Mouse (Mus musculus) hindbrain, embryonic 14.5 days (tissue): ENCODE results near the gene Senp1. TPM values are rescaled to one million over a fixed set of nuclear protein-coding genes. Genes with fewer than 3 reads are reported as not detected.
A peak's percentile ranks its signal among the peaks of the same experiment; 100 is the strongest.

Experiments
- ATAC-seq: fragments of 200-750 bp; cut with Nextera tagmentation; 2 replicates; pipeline ENCODE4 v1.8.0; 2017; ENCODE audit warnings: moderate number of reproducible peaks, mild to moderate bottlenecking, moderate TSS enrichment, moderate library complexity; ENCODE audit not compliant: low FRiP score
- DNase-seq: peaks from one replicate; pipeline ENCODE4 v3.0.0-alpha.2; 2015; ENCODE audit warnings: low spot score
- H3K27ac ChIP-seq: fragments of 300-500 bp; sonication (generic); 2 replicates; pipeline ENCODE4 v1.5.1; 2014; ENCODE audit warnings: mild to moderate bottlenecking, moderate library complexity
- H3K27me3 ChIP-seq: fragments of 300-500 bp; sonication (generic); 2 replicates; pipeline ENCODE4 v1.6.1; 2014; ENCODE audit warnings: mild to moderate bottlenecking, low read length, mixed read lengths; ENCODE audit not compliant: control insufficient read depth, insufficient read depth
- H3K36me3 ChIP-seq: fragments of 300-500 bp; sonication (generic); replicated peaks from 2 replicates; pipeline ENCODE4 v1.6.1; 2014; ENCODE audit not compliant: control insufficient read depth, insufficient read depth
- H3K4me1 ChIP-seq: fragments of 300-500 bp; sonication (generic); replicated peaks from 2 replicates; pipeline ENCODE4 v1.6.1; 2014; ENCODE audit warnings: antibody characterized with exemption, low read length, mixed read lengths; ENCODE audit not compliant: control insufficient read depth, insufficient read depth
- H3K4me2 ChIP-seq: fragments of 300-500 bp; sonication (generic); replicated peaks from 2 replicates; pipeline ENCODE4 v1.6.1; 2014; ENCODE audit warnings: mild to moderate bottlenecking, moderate library complexity
- H3K4me3 ChIP-seq: fragments of 300-500 bp; sonication (generic); replicated peaks from 2 replicates; pipeline ENCODE4 v1.5.1; 2014; ENCODE audit warnings: mild to moderate bottlenecking, low read length
- H3K9ac ChIP-seq: fragments of 300-500 bp; sonication (generic); 2 replicates; pipeline ENCODE4 v1.6.1; 2014
- H3K9me3 ChIP-seq: fragments of 300-500 bp; sonication (generic); 2 replicates; pipeline ENCODE4 v1.6.1; 2016; ENCODE audit warnings: low read length; ENCODE audit not compliant: control insufficient read depth
- WGBS: fragments of 180-500 bp; shearing (Covaris S2); extraction: QIAGEN DNeasy Blood & Tissue Kit; methylation state at CpG from one replicate; pipeline ENCODE4 v1.1.7; 2014; 5-methylcytosine and 5-hydroxymethylcytosine counted together
- polyA plus RNA-seq: library from polyadenylated mRNA; unstranded; fragments of >200 nt; fragmentation: Nextera tagmentation; extraction: Ambion mirVana; gene quantifications from 2 replicates; pipeline ENCODE4 v1.2.1, GENCODE M21; 2014

Gene Senp1
- polyA plus RNA-seq, 1 experiment from 2014 or later, result 23.6 TPM

- 70% methylated on average over 3 of the region's 3 CpGs for WGBS
- DNase-seq (no peak), ATAC-seq (no peak)
These were observed 74.5 kb downstream of the Senp1 start for GRCm38 (mm10) chr15:98019047-98019446.

GRCm38 (mm10) chr15:98017925-98018324 lies 75.6 kb downstream of the Senp1 start:
- no peak for ATAC-seq
- no peak for DNase-seq
- no peak overlapping the region for H3K27ac ChIP-seq
- H3K36me3 ChIP-seq, result no peaks in the 10 kb centered on the region
- no peaks in the 10 kb centered on the region for H3K4me1 ChIP-seq
- no peak overlapping the region for H3K4me2 ChIP-seq
- H3K4me3 ChIP-seq, result no peak overlapping the region
- no peaks in the 10 kb centered on the region for H3K9me3 ChIP-seq
- H3K9ac ChIP-seq, result no peak overlapping the region
- no peaks in the 10 kb centered on the region for H3K27me3 ChIP-seq
- 85% methylated on average over 4 of the region's 4 CpGs for WGBS

More at GRCm38 (mm10) chr15:98019047-98019446, 74.5 kb downstream of the Senp1 start:
- Histone ChIP-seq H3K27me3 (no peaks in the 10 kb centered on the region), H3K9me3 (no peaks in the 10 kb centered on the region), H3K4me2 (no peak overlapping the region), H3K4me3 (no peak overlapping the region), H3K36me3 (no peaks in the 10 kb centered on the region), H3K4me1 (no peaks in the 10 kb centered on the region), H3K9ac (no peak overlapping the region), H3K27ac (no peak overlapping the region)

GRCm38 (mm10) chr15:98012810-98013209 lies 80.7 kb downstream of the Senp1 start:
- Histone ChIP-seq H3K4me1 (no peaks in the 10 kb centered on the region), H3K27ac (no peak overlapping the region), H3K4me2 (no peak overlapping the region), H3K9ac (no peak overlapping the region), H3K27me3 (no peaks in the 10 kb centered on the region), H3K9me3 (no peaks in the 10 kb centered on the region), H3K4me3 (no peak overlapping the region), H3K36me3 (no peaks in the 10 kb centered on the region)
- DNase-seq (no peak), ATAC-seq (no peak)
- 53% methylated on average over 6 of the region's 6 CpGs for WGBS

- Histone ChIP-seq H3K4me1 (peaks cover 41% of the 10 kb centered on the region), H3K27me3 (peaks cover 28% of the 10 kb centered on the region), H3K27ac (no peak overlapping the region), H3K36me3 (no peaks in the 10 kb centered on the region), H3K4me3 (peak overlapping the region; percentile 38), H3K9ac (peak overlapping the region; percentile 53; the same call in 1 of the 2 replicates), H3K4me2 (peak overlapping the region; percentile 71), H3K9me3 (no peaks in the 10 kb centered on the region)
- DNase-seq, result no peak
- no peak for ATAC-seq
- 9% methylated on average over 11 of the region's 11 CpGs for WGBS
These were observed 88.4 kb downstream of the Senp1 start for GRCm38 (mm10) chr15:98005181-98005580.

GRCm38 (mm10) chr15:98004740-98005159 lies 88.8 kb downstream of the Senp1 start:
- DNase-seq, result no peak
- Histone ChIP-seq H3K4me3 (peak overlapping the region; percentile 38), H3K36me3 (no peaks in the 10 kb centered on the region), H3K4me2 (peak overlapping the region; percentile 71), H3K4me1 (peaks cover 45% of the 10 kb centered on the region), H3K9me3 (no peaks in the 10 kb centered on the region), H3K9ac (peak overlapping the region; percentile 53), H3K27me3 (peaks cover 33% of the 10 kb centered on the region), H3K27ac (0 out of 2 replicates have a peak overlapping the region, but pooled peaks have one; percentile 6)
- ATAC-seq, result peak; percentile 26; the same call in 1 of the 2 replicates
- 1% methylated on average over 19 of the region's 19 CpGs for WGBS

GRCm38 (mm10) chr15:98003822-98004739 lies 89.5 kb downstream of the Senp1 start, which contains the start of gene Col2a1:
Gene Col2a1 (minus strand): TSS chr15:98004695.
- Histone ChIP-seq H3K27ac (peak within 1 kb of the TSS; percentile 72; the same call in 1 of the 2 replicates), H3K4me3 (peak within 1 kb of the TSS; percentile 38)

GRCm38 (mm10) chr15:98002991-98003821 lies 90.3 kb downstream of the Senp1 start:
- Histone ChIP-seq H3K4me1 (peaks cover 54% of the 10 kb centered on the region), H3K27me3 (peaks cover 35% of the 10 kb centered on the region), H3K9me3 (no peaks in the 10 kb centered on the region), H3K9ac (peak overlapping the region; percentile 53), H3K27ac (peak overlapping the region; percentile 72), H3K4me3 (peak overlapping the region; percentile 38), H3K4me2 (peak overlapping the region; percentile 71), H3K36me3 (no peaks in the 10 kb centered on the region)
- ATAC-seq (no peak), DNase-seq (no peak)
- WGBS, result under 1% methylated on average over 42 of the region's 42 CpGs

More at GRCm38 (mm10) chr15:98003822-98004739, 89.5 kb downstream of the Senp1 start, which contains the start of gene Col2a1:
- DNase-seq (no peak), ATAC-seq (peak; percentile 19; the same call in 1 of the 2 replicates)
- Histone ChIP-seq H3K9ac (peak within 1 kb of the TSS; percentile 53), H3K36me3 (no peaks in the 10 kb centered on the region), H3K27me3 (peaks cover 35% of the 10 kb centered on the region), H3K4me2 (peak within 1 kb of the TSS; percentile 71), H3K4me1 (peaks cover 51% of the 10 kb centered on the region), H3K9me3 (no peaks in the 10 kb centered on the region)
- under 1% methylated on average over 49 of the region's 59 CpGs for WGBS

- no peaks in the 10 kb centered on the region for H3K9me3 ChIP-seq
- peak overlapping the region; percentile 38 for H3K4me3 ChIP-seq
- DNase-seq (peak; percentile 52), ATAC-seq (peak; percentile 63)
- peak overlapping the region; percentile 71 for H3K4me2 ChIP-seq
- peak overlapping the region; percentile 53 for H3K9ac ChIP-seq
- H3K4me1 ChIP-seq, result peaks cover 61% of the 10 kb centered on the region
- H3K36me3 ChIP-seq, result no peaks in the 10 kb centered on the region
- peaks cover 35% of the 10 kb centered on the region for H3K27me3 ChIP-seq
- peak overlapping the region; percentile 77 for H3K27ac ChIP-seq
- under 1% methylated on average over 42 of the region's 42 CpGs for WGBS
These were observed 91.2 kb downstream of the Senp1 start for GRCm38 (mm10) chr15:98002113-98002990.
